Mouse (Mus musculus) urinary bladder, postnatal 25 days (tissue): Measurements from ENCODE around the gene Tln2.

ENCODE experiments used
- DNase-seq: peaks from one replicate; pipeline ENCODE4 v3.0.0; 2022; ENCODE audit warnings: low spot score

Tln2 gene

GRCm38 (mm10) chr9:67559603-67560002, at the start of gene Tln2:
Gene Tln2 (minus strand): TSS chr9:67559703.
- no peak for DNase-seq

- no peak for DNase-seq
These were observed 49.7 kb upstream of the Tln2 start for GRCm38 (mm10) chr9:67609226-67609625.

- DNase-seq = no peak
These were observed 48.4 kb upstream of the Tln2 start for GRCm38 (mm10) chr9:67607786-67608366.

- DNase-seq = no peak
These were observed 47.8 kb upstream of the Tln2 start for GRCm38 (mm10) chr9:67607268-67607667.

GRCm38 (mm10) chr9:67605867-67606435, 46.4 kb upstream of the Tln2 start:
- DNase-seq = no peak

- no peak for DNase-seq
These were observed 45.4 kb upstream of the Tln2 start for GRCm38 (mm10) chr9:67604940-67605339.

- no peak for DNase-seq
These were observed 42.8 kb upstream of the Tln2 start for GRCm38 (mm10) chr9:67602347-67602746.

GRCm38 (mm10) chr9:67595221-67595620, 35.7 kb upstream of the Tln2 start:
- DNase-seq = no peak

- no peak for DNase-seq
These were observed 34.1 kb upstream of the Tln2 start for GRCm38 (mm10) chr9:67593469-67594141.

- no peak for DNase-seq
These were observed 33.2 kb upstream of the Tln2 start for GRCm38 (mm10) chr9:67592726-67593125.

- no peak for DNase-seq
These were observed 27.6 kb upstream of the Tln2 start for GRCm38 (mm10) chr9:67587111-67587510.

GRCm38 (mm10) chr9:67586489-67586888, 27.0 kb upstream of the Tln2 start:
- no peak for DNase-seq

- no peak for DNase-seq
These were observed 25.4 kb upstream of the Tln2 start for GRCm38 (mm10) chr9:67584871-67585270.

GRCm38 (mm10) chr9:67581581-67582280, 22.2 kb upstream of the Tln2 start:
- DNase-seq = no peak

GRCm38 (mm10) chr9:67579541-67579940, 20.0 kb upstream of the Tln2 start:
- DNase-seq = no peak

GRCm38 (mm10) chr9:67574721-67575248, 15.3 kb upstream of the Tln2 start:
- no peak for DNase-seq

GRCm38 (mm10) chr9:67573683-67573979, 14.1 kb upstream of the Tln2 start:
- DNase-seq = no peak

GRCm38 (mm10) chr9:67572790-67573682, 13.5 kb upstream of the Tln2 start:
- no peak for DNase-seq

GRCm38 (mm10) chr9:67565801-67566258, 6.3 kb upstream of the Tln2 start:
- DNase-seq = peak; percentile 6

- DNase-seq = no peak
These were observed 9.5 kb downstream of the Tln2 start for GRCm38 (mm10) chr9:67549811-67550501.

GRCm38 (mm10) chr9:67549332-67549731, 10.2 kb downstream of the Tln2 start:
- no peak for DNase-seq
